Mouse (Mus musculus) kidney, postnatal 14 days (tissue): ENCODE data around the gene 1700003E16Rik.
A peak's percentile ranks its signal among the peaks of the same experiment; 100 is the strongest.

ENCODE experiments used
- DNase-seq: peaks from one replicate; pipeline ENCODE4 v3.0.0; 2022; ENCODE audit warnings: mixed read lengths

1700003E16Rik gene

GRCm38 (mm10) chr6:83131469-83132034, 24.7 kb upstream of the 1700003E16Rik start:
- peak; percentile 82 for DNase-seq

GRCm38 (mm10) chr6:83132176-83132919, 23.9 kb upstream of the 1700003E16Rik start:
- no peak for DNase-seq

GRCm38 (mm10) chr6:83134226-83134625, 22.0 kb upstream of the 1700003E16Rik start:
- DNase-seq, result no peak

- DNase-seq, result no peak
Observed at GRCm38 (mm10) chr6:83134951-83135513, 21.2 kb upstream of the 1700003E16Rik start, which contains the start of gene Rtkn. Gene Rtkn (plus strand): TSS chr6:83135463.

- DNase-seq, result peak; percentile 76
Observed at GRCm38 (mm10) chr6:83135571-83136161, 20.5 kb upstream of the 1700003E16Rik start.

GRCm38 (mm10) chr6:83136291-83136880, 19.8 kb upstream of the 1700003E16Rik start:
- DNase-seq, result no peak

GRCm38 (mm10) chr6:83136881-83137575, 19.2 kb upstream of the 1700003E16Rik start:
- peak; percentile 82 for DNase-seq

- DNase-seq, result peak; percentile 94
Observed at GRCm38 (mm10) chr6:83137576-83137950, 18.6 kb upstream of the 1700003E16Rik start.

GRCm38 (mm10) chr6:83138056-83138455, 18.1 kb upstream of the 1700003E16Rik start:
- DNase-seq, result peak; percentile 59

GRCm38 (mm10) chr6:83140044-83140443, 16.2 kb upstream of the 1700003E16Rik start:
- DNase-seq, result no peak

- DNase-seq, result no peak
Observed at GRCm38 (mm10) chr6:83141636-83142035, 14.6 kb upstream of the 1700003E16Rik start.

- no peak for DNase-seq
Observed at GRCm38 (mm10) chr6:83142211-83142731, 13.9 kb upstream of the 1700003E16Rik start.

- no peak for DNase-seq
Observed at GRCm38 (mm10) chr6:83142886-83143285, 13.3 kb upstream of the 1700003E16Rik start.

- DNase-seq, result no peak
Observed at GRCm38 (mm10) chr6:83145209-83145608, 11.0 kb upstream of the 1700003E16Rik start.

- DNase-seq, result no peak
Observed at GRCm38 (mm10) chr6:83145805-83146204, 10.4 kb upstream of the 1700003E16Rik start.

GRCm38 (mm10) chr6:83147280-83147679, 8.9 kb upstream of the 1700003E16Rik start:
- DNase-seq, result no peak

- DNase-seq, result no peak
Observed at GRCm38 (mm10) chr6:83151721-83152120, 4.5 kb upstream of the 1700003E16Rik start.

- no peak for DNase-seq
Observed at GRCm38 (mm10) chr6:83153038-83153437, 3.2 kb upstream of the 1700003E16Rik start.

- DNase-seq, result no peak
Observed at GRCm38 (mm10) chr6:83153485-83153884, 2.7 kb upstream of the 1700003E16Rik start.

- no peak for DNase-seq
Observed at GRCm38 (mm10) chr6:83155552-83156238, 509 bp upstream of the 1700003E16Rik start.

- DNase-seq, result peak; percentile 37
Observed at GRCm38 (mm10) chr6:83159456-83159855, 3.3 kb downstream of the 1700003E16Rik start.

- DNase-seq, result no peak
Observed at GRCm38 (mm10) chr6:83161442-83161841, 5.2 kb downstream of the 1700003E16Rik start.
